Mouse (Mus musculus) gastrocnemius, postnatal 10 days (tissue): ENCODE results near the gene Defa25. TPM values are rescaled to one million over a fixed set of nuclear protein-coding genes. Genes with fewer than 3 reads are reported as not detected.
A peak's percentile ranks its signal among the peaks of the same experiment; 100 is the strongest.
"Not testable (repeated sequence)": the region's sequence is repeated elsewhere in the genome, so short reads cannot be mapped to it uniquely, and the experiment has no call there.

Experiments
- DNase-seq: peaks from one replicate; pipeline ENCODE4 v3.0.0; 2021; ENCODE audit warnings: mixed read lengths
- long read RNA-seq, 2 experiments: library from polyadenylated mRNA; stranded (forward); transcript quantifications; one replicate each; pipeline ENCODE4 v2.0.0; 2021
- total RNA-seq, 2 experiments: library from RNA; stranded (reverse); gene quantifications; 2 replicates each; pipeline ENCODE4 v1.2.3; 2021

Defa25 gene
- not detected for total RNA-seq
- long read RNA-seq, experiment 1 = 0 reads
- long read RNA-seq, experiment 2 = 0 reads

DNA sequence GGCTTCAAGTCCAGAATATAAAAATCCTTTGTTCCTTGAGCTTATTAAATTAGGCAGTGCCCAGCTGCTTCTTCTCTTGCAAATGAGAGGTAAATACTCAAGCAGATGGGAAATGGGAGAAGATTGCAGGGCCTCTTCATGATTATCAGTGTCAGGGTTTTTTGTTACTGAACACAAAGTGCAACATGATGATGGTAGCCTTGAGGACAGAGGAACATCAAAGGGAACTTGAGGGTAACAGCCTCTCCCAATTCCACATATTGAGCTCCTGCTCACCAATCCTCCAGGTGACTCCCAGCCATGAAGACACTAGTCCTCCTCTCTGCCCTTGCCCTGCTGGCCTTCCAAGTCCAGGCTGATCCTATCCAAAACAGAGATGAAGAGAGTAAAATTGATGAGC, at the start of gene Defa25:
Gene Defa25, plus strand, starts transcription at position 301 of the 400 bp plus-strand sequence.
- not testable (repeated sequence) for DNase-seq

DNA sequence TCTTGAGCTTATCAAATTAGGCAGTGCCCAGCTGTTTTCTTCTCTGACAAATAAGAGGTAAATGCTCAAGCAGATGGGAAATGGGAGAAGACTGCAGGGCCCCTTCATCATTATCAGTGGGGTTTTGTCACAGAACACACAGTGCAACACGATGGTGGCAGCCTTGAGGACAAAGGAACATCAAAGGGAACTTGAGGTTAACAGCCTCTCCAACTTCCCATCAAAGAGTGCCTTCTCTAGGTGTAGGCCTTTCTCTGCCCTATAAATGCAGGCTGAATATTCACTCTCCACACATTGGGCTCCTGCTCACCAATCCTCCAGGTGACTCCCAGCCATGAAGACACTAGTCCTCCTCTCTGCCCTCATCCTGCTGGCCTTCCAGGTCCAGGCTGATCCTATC, 29.5 kb upstream of the Defa25 start, which contains the start of gene Defa23:
Gene Defa23, plus strand, starts transcription at position 301 of the 400 bp plus-strand sequence.
- not testable (repeated sequence) for DNase-seq

DNA sequence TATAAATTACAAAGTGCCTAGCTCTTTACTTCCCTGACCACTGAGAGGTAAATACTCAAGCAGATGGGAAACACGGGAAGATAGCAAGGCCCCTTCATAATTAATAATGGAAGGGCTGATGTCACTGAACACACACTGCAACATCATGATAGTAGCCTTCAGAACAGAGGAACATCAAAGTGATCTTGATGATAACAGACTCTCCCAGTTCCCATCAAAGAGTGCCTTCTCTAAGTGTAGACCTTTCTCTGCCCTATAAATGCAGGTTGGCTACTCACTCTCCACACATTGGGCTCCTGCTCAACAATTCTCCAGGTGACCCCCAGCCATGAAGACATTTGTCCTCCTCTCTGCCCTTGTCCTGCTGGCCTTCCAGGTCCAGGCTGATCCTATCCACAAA, 19.5 kb upstream of the Defa25 start, which contains the start of gene Defa35:
Gene Defa35, plus strand, starts transcription at position 301 of the 400 bp plus-strand sequence.
- DNase-seq = not testable (repeated sequence)

DNA sequence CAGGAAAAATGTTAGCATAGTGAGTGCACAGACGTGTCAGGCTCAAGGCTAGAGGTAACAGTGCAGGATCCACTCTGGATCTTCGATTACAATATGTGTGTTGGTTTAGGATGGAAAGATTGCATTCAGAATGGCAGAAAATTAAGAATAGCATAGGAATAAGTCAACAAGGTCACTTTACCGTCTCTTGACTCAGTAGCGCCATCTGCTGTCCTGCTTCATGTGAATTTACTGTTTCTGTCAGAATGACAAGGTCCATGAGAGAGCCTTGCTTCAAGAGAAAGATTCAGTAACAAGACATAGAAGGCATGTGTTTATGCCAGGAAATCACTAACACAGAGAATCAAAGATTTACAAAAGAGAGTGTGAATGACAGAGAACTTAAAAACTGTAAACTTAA, 8.9 kb downstream of the Defa25 start:
- DNase-seq = peak; percentile 2

DNA sequence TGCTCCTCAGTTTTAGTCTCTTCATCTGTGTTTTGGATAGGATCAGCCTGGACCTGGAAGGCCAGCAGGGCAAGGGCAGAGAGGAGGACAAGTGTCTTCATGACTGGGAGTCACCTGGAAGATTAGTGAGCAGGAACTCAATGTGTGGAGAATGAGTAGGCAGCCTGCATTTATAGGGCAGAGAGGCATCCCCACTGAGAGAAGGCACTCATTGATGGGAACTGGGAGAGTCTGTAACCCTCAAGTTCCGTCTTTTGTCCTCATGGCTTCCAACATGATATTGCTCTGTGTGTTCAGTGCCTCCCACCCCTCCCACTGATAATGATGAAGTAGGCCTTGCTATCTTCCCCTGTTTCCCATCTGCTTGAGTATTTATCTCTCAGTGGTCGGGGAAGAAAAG, 11.7 kb downstream of the Defa25 start, which contains the start of gene Gm14851:
Gene Gm14851, minus strand, starts transcription at position 101 of the 400 bp plus-strand sequence.
- DNase-seq = not testable (repeated sequence)

DNA sequence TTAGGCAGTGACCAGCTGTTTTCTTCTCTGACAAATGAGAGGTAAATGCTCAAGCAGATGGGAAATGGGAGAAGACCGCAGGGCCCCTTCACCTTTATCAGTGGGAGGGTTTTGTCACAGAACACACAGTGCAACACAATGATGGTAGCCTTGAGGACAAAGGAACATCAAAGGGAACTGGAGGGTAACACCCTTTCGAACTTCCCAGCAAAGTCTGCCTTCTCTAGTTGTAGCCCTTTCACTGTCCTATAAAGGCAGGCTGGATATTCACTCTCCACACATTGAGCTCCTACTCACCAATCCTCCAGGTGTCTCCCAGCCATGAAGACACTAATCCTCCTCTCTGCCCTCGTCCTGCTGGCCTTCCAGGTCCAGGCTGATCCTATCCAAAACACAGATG, 50.1 kb downstream of the Defa25 start, which contains the start of gene Defa30:
Gene Defa30, plus strand, starts transcription at position 301 of the 400 bp plus-strand sequence.
- not testable (repeated sequence) for DNase-seq

Other genes with a start within 250 kb of the Defa25 start
- gene Defb33, start 191.8 kb upstream of the Defa25 start, total RNA-seq = not detected
- gene Gm15056, start 181.8 kb upstream of the Defa25 start, total RNA-seq = not detected
- not detected for gene Gm6040, start 162.4 kb upstream of the Defa25 start, total RNA-seq
- not detected for gene AY761185, start 139.7 kb upstream of the Defa25 start, total RNA-seq
- not detected for gene Defa21, start 58.9 kb upstream of the Defa25 start, total RNA-seq
- gene Defa23, start 29.4 kb upstream of the Defa25 start, total RNA-seq = not detected
- gene Defa35, start 19.4 kb upstream of the Defa25 start, total RNA-seq = not detected
- not detected for gene Gm14851, start 11.6 kb downstream of the Defa25 start, total RNA-seq
- not detected for gene Defa30, start 50.2 kb downstream of the Defa25 start, total RNA-seq
- not detected for gene Defa22, start 77.8 kb downstream of the Defa25 start, total RNA-seq
- gene Defa31, start 107.2 kb downstream of the Defa25 start, total RNA-seq = not detected
- not detected for gene Gm15293, start 117.1 kb downstream of the Defa25 start, total RNA-seq
- gene Gm15292, start 165.3 kb downstream of the Defa25 start, total RNA-seq = not detected
- not detected for gene Defa27, start 231.1 kb downstream of the Defa25 start, total RNA-seq
- not detected for gene Defa29, start 242.6 kb downstream of the Defa25 start, total RNA-seq